Mouse (Mus musculus) brown adipose tissue, adult 24 weeks (tissue): ENCODE results near the gene Tpp2. TPM values are rescaled to one million over a fixed set of nuclear protein-coding genes. Genes with fewer than 3 reads are reported as not detected.

Experiments used
- polyA plus RNA-seq: library from polyadenylated mRNA; stranded (reverse); fragments of >200 nt; gene quantifications from 2 replicates; pipeline ENCODE4 v1.2.4, GENCODE M21; 2012; ENCODE audit not compliant: missing spikeins, insufficient read depth, insufficient read length

Gene Tpp2
- polyA plus RNA-seq, 1 experiment, result 18.7 TPM

Other genes with a start within 250 kb of the Tpp2 start
- 1.1 TPM in 1 of 2 replicates, not detected in the other for gene 1500015O10Rik, start 203.0 kb upstream of the Tpp2 start, polyA plus RNA-seq
- 13.2 and 20.7 TPM in 2 replicates for gene Uxs1, start 105.8 kb upstream of the Tpp2 start, polyA plus RNA-seq
- 1.3 and 2.1 TPM in 2 replicates for gene Mettl21c, start 86.4 kb downstream of the Tpp2 start, polyA plus RNA-seq
- not detected in 2 replicates for gene Gm8251, start 128.3 kb downstream of the Tpp2 start, polyA plus RNA-seq
- 4.4 and 8.5 TPM in 2 replicates for gene Tex30, start 168.8 kb downstream of the Tpp2 start, polyA plus RNA-seq
- 2.8 and 4.5 TPM in 2 replicates for gene Kdelc1, start 185.2 kb downstream of the Tpp2 start, polyA plus RNA-seq
- gene Bivm, start 185.3 kb downstream of the Tpp2 start, polyA plus RNA-seq, result 10.3 and 21.6 TPM in 2 replicates
- gene Ercc5, start 214.1 kb downstream of the Tpp2 start, polyA plus RNA-seq, result 8.8 and 9.8 TPM in 2 replicates